Mouse (Mus musculus) ES-E14 (cell line): ENCODE measurements at regions not wholly inside any gene's neighbourhood (a gene's known extent, or its start where the extent isn't known, plus 50 kb on each side); places are given as distances from the start of the nearest gene placed in this dataset.

ENCODE experiments used
- MAFK ChIP-seq: IDR thresholded peaks from 2 replicates; pipeline ENCODE4 v1.6.1; 2014; ENCODE audit warnings: mild to moderate bottlenecking, low read depth, low read length, inconsistent platforms; ENCODE audit not compliant: insufficient read depth
- ZC3H11A ChIP-seq: IDR thresholded peaks from 2 replicates; pipeline ENCODE4 v1.6.1; 2012; ENCODE audit warnings: low read depth, mild to moderate bottlenecking, inconsistent platforms, low read length, borderline replicate concordance

DNA sequence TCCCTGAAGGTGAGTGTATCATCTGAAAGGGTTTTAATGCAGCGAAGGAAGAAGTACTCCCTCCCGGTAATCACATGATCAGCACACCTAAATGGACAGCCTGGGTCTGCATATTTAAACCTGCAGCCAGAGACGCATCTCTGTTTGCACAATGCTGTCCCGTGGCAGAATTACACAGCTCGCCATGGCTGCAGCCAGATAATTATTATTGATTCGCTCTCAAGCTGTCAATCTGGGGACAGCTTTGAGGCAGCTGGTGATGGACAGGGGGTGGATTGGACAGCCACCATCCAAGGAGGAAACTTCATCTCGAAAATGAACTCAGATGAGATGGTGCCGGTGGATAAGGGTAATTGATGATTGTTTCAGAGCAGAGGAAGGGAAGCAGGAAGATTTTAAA, 369.1 kb downstream of the Wdr72 start:
- TF ChIP-seq MAFK = no peak
- no peak for TF ChIP-seq ZC3H11A
